Mouse (Mus musculus): Measurements from ENCODE around the gene Wapl. TPM values are rescaled to one million over a fixed set of nuclear protein-coding genes. Genes with fewer than 3 reads are reported as not detected.

Gene Wapl
- polyA plus RNA-seq (2021), result 66.3 TPM

DNA sequence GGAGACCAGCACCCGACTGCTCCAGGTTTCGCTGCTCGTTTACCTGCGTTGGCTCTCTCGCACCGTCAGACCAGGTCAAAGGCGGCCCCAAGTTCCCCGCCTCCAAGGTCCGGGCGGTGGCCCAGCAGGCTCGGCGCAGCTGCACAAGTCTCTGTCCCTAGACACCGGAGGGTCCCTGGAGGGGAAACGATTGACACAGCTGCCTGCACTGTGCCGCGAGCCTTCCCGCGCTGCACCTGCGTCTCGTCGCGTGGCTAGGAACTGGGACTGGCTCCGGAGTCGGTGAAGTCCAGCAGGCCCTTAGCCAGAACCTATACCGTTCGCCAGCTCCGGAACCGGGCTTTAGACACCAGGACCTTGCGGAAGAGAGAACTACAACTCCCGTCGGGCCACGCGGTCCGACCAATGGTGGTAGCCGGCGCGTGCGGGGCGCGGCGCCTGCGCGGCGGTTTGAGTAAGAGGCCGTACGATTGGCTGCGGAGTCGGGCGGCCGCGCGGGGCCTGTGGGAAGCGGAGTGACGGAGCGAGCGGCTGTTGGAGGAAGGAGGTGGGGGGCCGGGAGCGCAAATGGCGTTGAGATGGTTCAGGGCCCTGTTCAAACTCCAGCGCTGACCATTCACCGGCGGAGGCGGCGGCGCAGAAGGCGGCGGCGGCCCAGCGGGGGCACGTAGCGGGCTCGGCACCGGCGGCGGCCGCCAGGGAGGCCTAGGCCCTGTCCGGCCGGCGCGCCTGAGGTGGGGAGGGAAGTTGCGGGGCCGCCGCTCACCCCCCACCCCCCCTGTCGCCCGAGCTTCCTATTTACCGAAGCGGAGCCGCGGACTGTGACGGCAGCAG, at the start of gene Wapl:
Gene Wapl (plus strand): TSS at position 534 of the 834 bp plus-strand sequence.
- peak; percentile 98 for ATAC-seq
- no peaks in the 10 kb centered on the region for H3K27me3 ChIP-seq
- POLR2A ChIA-PET, result interaction anchor here (1.0 to 1.4 kb wide), 2 partner anchors 10 to 24 kb away, joined by 3 read pairs; no protein-coding TSS in a partner anchor
- no peak for TF ChIP-seq CTCF (IDR thresholded peaks at IDR 0.05)
- CTCF ChIA-PET, result no interaction called here
- in situ Hi-C loops (cut with MboI; ENCODE audit: low pct_unique_long_range_greater_than_20kb), result no loop called here
- DNase-seq (ENCODE audit: low read depth, low spot score), result peak; percentile 76

DNA sequence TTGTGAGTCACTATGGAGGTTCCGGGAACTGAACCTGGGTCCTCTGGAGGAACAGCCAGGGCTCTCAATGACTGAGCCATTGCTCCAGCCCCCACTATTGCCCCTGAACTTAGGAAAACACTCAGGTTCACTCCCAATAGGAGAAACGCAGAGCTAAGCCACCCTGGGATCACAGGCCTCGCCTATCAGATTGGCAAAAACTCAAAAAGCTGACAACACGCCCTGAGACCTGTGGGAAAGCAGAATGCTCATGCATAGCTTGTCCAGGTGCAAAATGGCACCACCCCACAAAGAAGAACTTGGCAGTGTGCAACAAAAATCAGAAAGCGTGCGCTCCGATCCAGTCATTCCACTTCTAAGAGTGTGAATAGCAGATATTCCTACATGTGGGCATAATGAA, 46.9 kb upstream of the Wapl start:
- POLR2A ChIA-PET, result no interaction called here
- in situ Hi-C loops (cut with MboI; ENCODE audit: low pct_unique_long_range_greater_than_20kb), result no loop called here

DNA sequence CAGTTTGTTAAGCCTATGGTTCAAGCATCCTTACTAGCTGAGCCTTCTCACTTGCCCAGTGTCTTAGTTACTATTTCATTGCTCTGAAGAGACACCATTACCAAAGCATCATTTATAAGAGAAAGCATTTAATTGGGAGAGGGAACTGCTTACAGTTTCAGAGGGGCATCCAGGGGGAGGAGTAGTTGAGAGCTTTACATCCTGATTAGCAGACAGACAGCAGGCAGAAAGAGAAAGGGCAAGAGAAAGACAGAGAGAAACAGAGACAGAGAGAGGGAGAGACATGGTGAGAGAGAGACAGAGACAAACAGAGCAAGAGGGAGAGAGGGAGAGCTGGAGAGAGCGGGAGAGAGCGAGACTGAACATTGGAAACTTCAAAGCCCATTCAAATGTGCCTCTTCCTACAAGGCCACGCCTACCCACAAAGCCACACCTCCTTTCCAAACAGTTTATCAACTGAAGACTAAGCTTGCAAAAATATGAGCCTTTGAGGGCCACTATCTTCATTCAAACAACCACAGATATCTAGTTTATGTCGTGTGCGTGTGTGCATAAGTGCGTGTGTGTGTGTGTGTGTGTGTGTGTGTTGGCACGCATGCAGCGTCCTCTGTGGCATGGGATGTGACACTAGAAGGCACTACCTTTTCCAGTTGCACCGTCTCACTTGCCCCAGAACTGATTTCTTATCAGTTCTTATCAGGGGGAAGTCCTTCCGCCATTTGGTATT, 40.8 kb upstream of the Wapl start:
- CTCF ChIA-PET, result interaction anchor here (1.1 to 2.4 kb wide), 3 partner anchors 12 to 136 kb away, joined by 3 to 8 read pairs (median 4); no protein-coding TSS in a partner anchor
- TF ChIP-seq CTCF (IDR thresholded peaks at IDR 0.05), result no peak
- DNase-seq (ENCODE audit: low read depth, low spot score) (no peak), ATAC-seq (no peak)
- in situ Hi-C loops (cut with MboI; ENCODE audit: low pct_unique_long_range_greater_than_20kb), result no loop called here
- no peaks in the 10 kb centered on the region for H3K27me3 ChIP-seq
- POLR2A ChIA-PET, result interaction anchor here (0.6 kb wide), 1 partner anchor 264 kb away, joined by 3 read pairs; no protein-coding TSS in a partner anchor

More for the DNA sequence above, 46.9 kb upstream of the Wapl start:
- DNase-seq (ENCODE audit: low read depth, low spot score) (no peak), ATAC-seq (no peak)
- no peak for TF ChIP-seq CTCF (IDR thresholded peaks at IDR 0.05)
- no peaks in the 10 kb centered on the region for H3K27me3 ChIP-seq
- CTCF ChIA-PET, result interaction anchor here (1.1 kb wide), 1 partner anchor 11 kb away, joined by 3 read pairs; no protein-coding TSS in a partner anchor

DNA sequence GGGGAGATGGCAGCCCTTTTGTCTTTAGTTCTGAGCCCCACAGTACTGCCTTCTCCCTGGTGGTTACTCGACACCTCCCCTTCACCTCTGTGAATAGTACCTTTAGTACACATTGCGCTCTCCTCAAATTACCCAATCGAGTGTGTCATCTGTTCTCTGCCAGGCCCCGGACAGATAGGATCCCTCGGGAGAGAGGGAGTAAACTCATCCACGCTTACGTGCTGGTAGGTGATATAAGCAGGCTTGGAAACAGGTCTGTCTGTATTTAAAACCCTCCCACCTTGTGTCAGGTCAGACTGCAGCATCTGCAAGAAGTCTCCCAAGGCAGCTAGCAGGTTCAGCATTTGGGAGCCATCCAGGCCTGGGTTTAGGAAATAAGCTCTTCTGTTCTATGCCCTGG, 38.5 kb upstream of the Wapl start:
- no peak for ATAC-seq
- in situ Hi-C loops (cut with MboI; ENCODE audit: low pct_unique_long_range_greater_than_20kb), result no loop called here
- TF ChIP-seq CTCF (IDR thresholded peaks at IDR 0.05), result no peak
- DNase-seq (ENCODE audit: low read depth, low spot score), result no peak
- ChIA-PET POLR2A (no interaction called here), CTCF (no interaction called here)
- no peaks in the 10 kb centered on the region for H3K27me3 ChIP-seq

DNA sequence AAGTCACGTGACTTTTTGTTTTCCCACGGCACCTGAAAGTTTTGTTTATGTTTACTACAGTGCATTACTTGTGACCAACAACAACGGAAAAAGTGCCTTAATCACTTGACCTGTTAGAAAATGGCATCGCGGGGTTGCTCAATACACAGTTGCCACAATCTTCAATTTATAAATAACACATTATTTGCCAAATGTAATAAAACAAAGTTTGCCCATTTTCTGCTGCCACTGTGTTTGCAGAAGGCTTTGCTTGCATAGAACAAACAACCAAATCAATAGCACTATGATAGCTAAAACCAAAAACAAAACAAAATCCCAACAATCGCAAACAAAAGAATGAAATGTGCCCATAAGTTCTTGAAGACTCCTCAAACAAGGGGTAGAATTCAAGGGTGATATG, 38.0 kb upstream of the Wapl start:
- in situ Hi-C loops (cut with MboI; ENCODE audit: low pct_unique_long_range_greater_than_20kb), result no loop called here
- CTCF ChIA-PET, result no interaction called here
- DNase-seq (ENCODE audit: low read depth, low spot score) (no peak), ATAC-seq (no peak)
- TF ChIP-seq CTCF (IDR thresholded peaks at IDR 0.05), result no peak
- POLR2A ChIA-PET, result no interaction called here
- no peaks in the 10 kb centered on the region for H3K27me3 ChIP-seq

DNA sequence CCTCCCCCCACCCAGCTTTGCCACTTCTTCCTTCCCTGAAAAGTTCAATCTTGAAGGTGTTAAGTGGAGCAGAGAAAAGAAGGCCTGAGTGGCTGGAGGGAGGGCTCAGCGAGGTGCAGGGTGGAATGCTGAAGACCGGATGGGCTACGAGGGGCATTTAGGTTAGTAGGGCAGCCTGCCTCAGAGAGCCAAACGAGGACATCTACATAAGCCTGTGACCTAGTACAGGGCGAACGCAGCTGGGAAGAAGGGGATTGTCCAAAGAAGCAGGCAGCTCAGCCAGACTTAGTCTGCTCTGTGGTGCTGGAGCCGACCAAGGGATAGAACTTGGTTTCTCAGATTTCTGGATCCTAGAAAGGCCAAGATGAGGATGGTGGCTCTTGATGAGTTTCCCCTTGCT, 29.6 kb upstream of the Wapl start:
- H3K27me3 ChIP-seq, result no peaks in the 10 kb centered on the region
- ATAC-seq (no peak), DNase-seq (ENCODE audit: low read depth, low spot score) (no peak)
- CTCF ChIA-PET, result no interaction called here
- POLR2A ChIA-PET, result no interaction called here
- in situ Hi-C loops (cut with MboI; ENCODE audit: low pct_unique_long_range_greater_than_20kb), result no loop called here
- no peak for TF ChIP-seq CTCF (IDR thresholded peaks at IDR 0.05)

DNA sequence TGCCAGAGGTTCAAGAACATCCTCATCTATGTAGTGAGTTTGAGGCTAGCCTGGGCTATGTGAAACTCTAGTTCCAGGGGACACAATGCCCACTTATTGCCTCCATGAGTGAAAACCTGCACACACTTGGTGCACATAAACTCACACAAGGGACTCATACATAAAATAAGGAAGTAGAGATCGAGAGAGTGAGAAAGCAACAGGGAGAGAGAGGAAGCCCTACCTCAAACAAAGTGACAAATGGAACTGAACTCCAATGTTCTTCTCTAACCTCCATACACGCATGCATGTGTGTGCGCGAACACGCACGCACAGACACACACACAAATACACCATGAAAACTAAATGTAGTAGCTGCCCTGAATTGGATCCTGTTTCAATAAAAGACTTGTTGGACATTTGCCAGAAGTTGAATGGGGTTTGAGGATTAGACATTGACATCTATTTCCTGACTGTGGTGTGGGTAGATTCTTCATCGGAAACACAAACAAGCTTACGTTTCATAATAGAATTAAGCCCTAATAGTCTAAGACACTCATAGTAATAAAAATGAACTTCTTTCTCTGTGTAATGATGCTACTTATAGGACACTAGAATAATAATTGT, 25.8 kb upstream of the Wapl start:
- in situ Hi-C loops (cut with MboI; ENCODE audit: low pct_unique_long_range_greater_than_20kb), result no loop called here
- CTCF ChIA-PET, result interaction anchor here (1.0 kb wide), 1 partner anchor 9 kb away, joined by 3 read pairs; no protein-coding TSS in a partner anchor

DNA sequence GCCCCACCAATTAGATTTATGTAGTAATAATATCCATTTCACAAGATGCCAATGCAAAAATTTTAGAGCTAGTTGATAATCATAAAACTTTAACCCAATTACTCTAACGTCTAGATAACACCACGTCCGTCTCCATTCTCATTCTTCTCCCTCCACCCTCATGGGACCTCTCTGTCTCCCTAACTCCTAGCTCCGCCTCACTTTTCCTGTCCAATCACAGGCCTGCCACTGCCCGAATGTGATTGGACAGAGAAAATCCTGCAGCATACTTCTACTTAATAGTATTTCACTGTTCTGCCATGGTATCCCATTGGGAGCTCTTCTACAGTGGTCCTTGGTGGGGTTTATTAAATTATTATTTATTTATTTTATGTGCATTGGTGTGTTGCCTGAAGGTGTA, 16.6 kb upstream of the Wapl start:
- in situ Hi-C loops (cut with MboI; ENCODE audit: low pct_unique_long_range_greater_than_20kb), result no loop called here
- CTCF ChIA-PET, result interaction anchor here (0.8 kb wide), 1 partner anchor 9 kb away, joined by 3 read pairs; no protein-coding TSS in a partner anchor
- no peak for TF ChIP-seq CTCF (IDR thresholded peaks at IDR 0.05)
- ATAC-seq (no peak), DNase-seq (ENCODE audit: low read depth, low spot score) (no peak)
- POLR2A ChIA-PET, result interaction anchor here (0.7 kb wide), 1 partner anchor 21 kb away, joined by 8 read pairs; no protein-coding TSS in a partner anchor
- no peaks in the 10 kb centered on the region for H3K27me3 ChIP-seq

More for the DNA sequence above, 25.8 kb upstream of the Wapl start:
- no peak for TF ChIP-seq CTCF (IDR thresholded peaks at IDR 0.05)
- DNase-seq (ENCODE audit: low read depth, low spot score) (no peak), ATAC-seq (no peak)
- POLR2A ChIA-PET, result no interaction called here
- H3K27me3 ChIP-seq, result no peaks in the 10 kb centered on the region

DNA sequence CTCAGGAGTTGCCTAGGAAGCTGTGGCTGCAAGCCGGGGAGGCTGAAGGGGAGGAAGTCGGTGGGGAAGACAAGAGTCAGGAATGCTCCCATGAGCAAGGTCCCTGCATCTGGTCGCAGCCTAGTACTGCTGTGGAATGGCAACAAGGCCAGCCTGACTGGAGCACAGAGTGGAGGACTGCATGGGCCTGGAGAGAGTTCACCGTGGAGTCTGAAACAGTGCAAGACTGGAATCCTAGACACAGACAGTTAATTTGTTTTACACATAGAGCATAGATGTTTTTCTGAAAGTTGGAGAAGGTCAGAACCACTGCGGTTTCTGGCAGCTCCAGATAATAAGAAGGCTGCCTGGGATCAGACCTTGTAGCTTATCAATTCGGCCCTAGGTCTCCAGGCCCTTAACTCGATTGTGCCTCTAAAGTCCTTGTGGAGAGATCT, 13.4 kb upstream of the Wapl start:
- DNase-seq (ENCODE audit: low read depth, low spot score) (no peak), ATAC-seq (no peak)
- POLR2A ChIA-PET, result no interaction called here
- CTCF ChIA-PET, result interaction anchor here (0.7 kb wide), 1 partner anchor 39 kb away, joined by 3 read pairs; no protein-coding TSS in a partner anchor
- in situ Hi-C loops (cut with MboI; ENCODE audit: low pct_unique_long_range_greater_than_20kb), result no loop called here
- no peak for TF ChIP-seq CTCF (IDR thresholded peaks at IDR 0.05)
- no peaks in the 10 kb centered on the region for H3K27me3 ChIP-seq

DNA sequence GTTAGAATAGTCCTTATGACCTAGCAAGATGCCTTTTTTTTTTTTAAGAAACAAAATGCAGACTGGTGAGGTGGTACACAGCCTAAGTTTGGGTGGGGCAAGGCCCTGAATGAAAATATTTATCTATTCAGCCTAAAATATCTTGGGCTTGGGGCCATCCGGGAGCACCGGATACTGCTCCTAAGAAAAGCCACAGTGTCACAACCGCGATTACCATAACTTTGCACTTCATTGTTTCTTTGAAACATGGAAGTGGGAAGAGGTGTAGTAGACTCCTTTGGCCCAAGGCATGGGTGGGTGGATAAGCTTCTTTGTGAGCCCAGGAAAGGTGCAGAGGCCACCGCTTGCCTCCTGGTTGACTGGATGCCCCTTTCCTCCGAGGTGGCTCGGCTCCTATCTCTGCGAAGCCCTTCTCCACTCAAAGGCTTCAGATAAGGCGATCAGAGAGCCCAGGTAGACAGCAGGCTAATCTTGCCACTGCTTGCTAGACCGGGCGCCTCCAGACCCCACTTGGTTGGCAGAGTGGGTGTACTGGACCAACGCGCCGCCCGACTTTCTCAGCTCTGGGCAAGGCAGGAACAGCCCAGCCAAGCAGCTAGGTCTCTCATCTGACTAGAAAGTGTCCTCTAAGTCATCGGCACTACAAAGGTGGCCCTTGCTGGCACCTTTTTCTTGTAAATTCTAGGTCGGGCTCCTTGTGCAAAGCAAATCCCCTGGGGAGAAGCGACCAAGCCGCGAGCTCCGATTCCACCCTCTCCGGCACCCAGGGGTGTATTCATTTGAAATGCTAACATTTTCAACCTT, 12.7 kb upstream of the Wapl start:
- no peaks in the 10 kb centered on the region for H3K27me3 ChIP-seq
- no peak for TF ChIP-seq CTCF (IDR thresholded peaks at IDR 0.05)
- ChIA-PET POLR2A (no interaction called here), CTCF (interaction anchor here (0.7 kb wide), 1 partner anchor 40 kb away, joined by 3 read pairs; no protein-coding TSS in a partner anchor)
- in situ Hi-C loops (cut with MboI; ENCODE audit: low pct_unique_long_range_greater_than_20kb), result no loop called here
- DNase-seq (ENCODE audit: low read depth, low spot score) (no peak), ATAC-seq (no peak)

All from Patski (cell line).